Mouse (Mus musculus) intestine, postnatal 0 days (tissue): ENCODE results near the gene Fkbp4. TPM values are rescaled to one million over a fixed set of nuclear protein-coding genes. Genes with fewer than 3 reads are reported as not detected.

ENCODE experiments used
- ATAC-seq: fragments of 200-750 bp; cut with Nextera tagmentation; 2 replicates; pipeline ENCODE4 v1.8.0; 2017; ENCODE audit warnings: mild to moderate bottlenecking, moderate TSS enrichment, moderate library complexity
- H3K27ac ChIP-seq: fragments of 300-500 bp; sonication (generic); 2 replicates; pipeline ENCODE4 v1.5.1; 2014; ENCODE audit warnings: mild to moderate bottlenecking, low read depth, low read length, moderate library complexity
- H3K27me3 ChIP-seq: fragments of 300-500 bp; sonication (generic); replicated peaks from 2 replicates; pipeline ENCODE4 v1.6.1; 2014; ENCODE audit warnings: low read length, mixed read lengths; ENCODE audit not compliant: control insufficient read depth, insufficient read depth
- H3K36me3 ChIP-seq: fragments of 300-500 bp; sonication (generic); 2 replicates; pipeline ENCODE4 v1.6.1; 2014; ENCODE audit warnings: mild to moderate bottlenecking, moderate library complexity; ENCODE audit not compliant: control insufficient read depth, insufficient read depth
- H3K4me1 ChIP-seq: fragments of 300-500 bp; sonication (generic); replicated peaks from 2 replicates; pipeline ENCODE4 v1.6.1; 2014; ENCODE audit warnings: antibody characterized with exemption, low read length, mixed read lengths; ENCODE audit not compliant: control insufficient read depth, insufficient read depth
- H3K4me2 ChIP-seq: fragments of 300-500 bp; sonication (generic); replicated peaks from 2 replicates; pipeline ENCODE4 v1.6.1; 2014; ENCODE audit warnings: low read depth, mild to moderate bottlenecking, moderate library complexity
- H3K4me3 ChIP-seq: fragments of 300-500 bp; sonication (generic); 2 replicates; pipeline ENCODE4 v1.5.1; 2014; ENCODE audit warnings: low read depth, low read length
- H3K9ac ChIP-seq: fragments of 300-500 bp; sonication (generic); 2 replicates; pipeline ENCODE4 v1.6.1; 2014; ENCODE audit warnings: mild to moderate bottlenecking, low read depth, low read length
- H3K9me3 ChIP-seq: fragments of 300-500 bp; sonication (generic); 2 replicates; pipeline ENCODE4 v1.6.1; 2016; ENCODE audit warnings: mixed run types; ENCODE audit not compliant: control insufficient read depth
- CTCF ChIP-seq: sonication (generic); IDR thresholded peaks from 2 replicates; pipeline ENCODE4 v1.5.1; 2016; ENCODE audit warnings: low read depth, mild to moderate bottlenecking, control low read depth, antibody characterized with exemption, moderate library complexity
- WGBS: fragments of 180-500 bp; shearing (Covaris S2); extraction: QIAGEN DNeasy Blood & Tissue Kit; methylation state at CpG from one replicate; pipeline ENCODE4 v1.1.7; 2014; 5-methylcytosine and 5-hydroxymethylcytosine counted together
- polyA plus RNA-seq: library from polyadenylated mRNA; unstranded; fragments of >200 nt; fragmentation: Nextera tagmentation; extraction: Ambion mirVana; gene quantifications from 2 replicates; pipeline ENCODE4 v1.2.1, GENCODE M21; 2015

The Fkbp4 gene
- polyA plus RNA-seq, 1 experiment from 2014 or later = 113 TPM

GRCm38 (mm10) chr6:128432356-128432915 lies 6.0 kb downstream of the Fkbp4 start:
- Histone ChIP-seq H3K9ac (no peak overlapping the region), H3K27ac (no peak overlapping the region), H3K4me2 (no peak overlapping the region), H3K9me3 (no peaks in the 10 kb centered on the region), H3K4me1 (no peaks in the 10 kb centered on the region; the same call in 1 of the 2 replicates), H3K27me3 (no peaks in the 10 kb centered on the region), H3K36me3 (peaks cover 81% of the 10 kb centered on the region), H3K4me3 (no peak overlapping the region)
- no peak for ATAC-seq
- TF ChIP-seq CTCF = no peak
- 80% methylated on average over 13 of the region's 13 CpGs for WGBS

- Histone ChIP-seq H3K4me2 (no peak overlapping the region), H3K27ac (no peak overlapping the region), H3K4me1 (no peaks in the 10 kb centered on the region), H3K27me3 (no peaks in the 10 kb centered on the region), H3K36me3 (peaks cover 70% of the 10 kb centered on the region), H3K9me3 (no peaks in the 10 kb centered on the region), H3K4me3 (no peak overlapping the region), H3K9ac (no peak overlapping the region)
- ATAC-seq = no peak
- 74% methylated on average over 6 of the region's 6 CpGs for whole genome bisulfite sequencing
- TF ChIP-seq CTCF = no peak
Observed at GRCm38 (mm10) chr6:128429826-128430225, 8.7 kb downstream of the Fkbp4 start.

- Histone ChIP-seq H3K4me3 (no peak overlapping the region), H3K27ac (no peak overlapping the region), H3K9me3 (no peaks in the 10 kb centered on the region), H3K4me1 (no peaks in the 10 kb centered on the region), H3K27me3 (no peaks in the 10 kb centered on the region), H3K9ac (no peak overlapping the region), H3K4me2 (no peak overlapping the region), H3K36me3 (peaks cover 65% of the 10 kb centered on the region)
- ATAC-seq = no peak
- no peak for TF ChIP-seq CTCF
- 100% methylated on average over 2 of the region's 2 CpGs for WGBS
Observed at GRCm38 (mm10) chr6:128429300-128429699, 9.2 kb downstream of the Fkbp4 start.

GRCm38 (mm10) chr6:128427571-128427970 lies 10.9 kb downstream of the Fkbp4 start:
- ATAC-seq = no peak
- peaks cover 48% of the 10 kb centered on the region for H3K36me3 ChIP-seq
- no peaks in the 10 kb centered on the region for H3K27me3 ChIP-seq
- H3K4me1 ChIP-seq = peaks cover 5% of the 10 kb centered on the region
- H3K9ac ChIP-seq = no peak overlapping the region
- no peaks in the 10 kb centered on the region for H3K9me3 ChIP-seq
- WGBS = 83% methylated on average over 5 of the region's 5 CpGs
- H3K4me3 ChIP-seq = no peak overlapping the region
- no peak overlapping the region for H3K4me2 ChIP-seq
- H3K27ac ChIP-seq = no peak overlapping the region
- no peak for TF ChIP-seq CTCF

GRCm38 (mm10) chr6:128425046-128425445 lies 13.4 kb downstream of the Fkbp4 start:
- no peaks in the 10 kb centered on the region for H3K9me3 ChIP-seq

GRCm38 (mm10) chr6:128424269-128425019 lies 14.0 kb downstream of the Fkbp4 start, which contains the start of gene Itfg2:
Gene Itfg2, minus strand, starts transcription at chr6:128424931.
- peak within 1 kb of the TSS; percentile 94 for H3K27ac ChIP-seq
- no peak for TF ChIP-seq CTCF
- peak within 1 kb of the TSS; percentile 77 for H3K9ac ChIP-seq
- H3K27me3 ChIP-seq = no peaks in the 10 kb centered on the region
- WGBS = under 1% methylated on average over 42 of the region's 42 CpGs
- H3K4me3 ChIP-seq = peak within 1 kb of the TSS; percentile 72
- no peaks in the 10 kb centered on the region for H3K9me3 ChIP-seq
- peak within 1 kb of the TSS; percentile 74 for H3K4me2 ChIP-seq
- H3K36me3 ChIP-seq = peaks cover 19% of the 10 kb centered on the region
- peak; percentile 96 for ATAC-seq
- H3K4me1 ChIP-seq = peaks cover 5% of the 10 kb centered on the region

More at GRCm38 (mm10) chr6:128425046-128425445, 13.4 kb downstream of the Fkbp4 start:
- peak overlapping the region; percentile 72 for H3K4me3 ChIP-seq
- TF ChIP-seq CTCF = no peak
- peaks cover 25% of the 10 kb centered on the region for H3K36me3 ChIP-seq
- 19% methylated on average over 9 of the region's 9 CpGs for WGBS
- peak overlapping the region; percentile 94 for H3K27ac ChIP-seq
- peaks cover 5% of the 10 kb centered on the region for H3K4me1 ChIP-seq
- H3K4me2 ChIP-seq = peak overlapping the region; percentile 74
- H3K9ac ChIP-seq = peak overlapping the region; percentile 77
- no peak for ATAC-seq
- no peaks in the 10 kb centered on the region for H3K27me3 ChIP-seq
